In the genomic region with DNA sequence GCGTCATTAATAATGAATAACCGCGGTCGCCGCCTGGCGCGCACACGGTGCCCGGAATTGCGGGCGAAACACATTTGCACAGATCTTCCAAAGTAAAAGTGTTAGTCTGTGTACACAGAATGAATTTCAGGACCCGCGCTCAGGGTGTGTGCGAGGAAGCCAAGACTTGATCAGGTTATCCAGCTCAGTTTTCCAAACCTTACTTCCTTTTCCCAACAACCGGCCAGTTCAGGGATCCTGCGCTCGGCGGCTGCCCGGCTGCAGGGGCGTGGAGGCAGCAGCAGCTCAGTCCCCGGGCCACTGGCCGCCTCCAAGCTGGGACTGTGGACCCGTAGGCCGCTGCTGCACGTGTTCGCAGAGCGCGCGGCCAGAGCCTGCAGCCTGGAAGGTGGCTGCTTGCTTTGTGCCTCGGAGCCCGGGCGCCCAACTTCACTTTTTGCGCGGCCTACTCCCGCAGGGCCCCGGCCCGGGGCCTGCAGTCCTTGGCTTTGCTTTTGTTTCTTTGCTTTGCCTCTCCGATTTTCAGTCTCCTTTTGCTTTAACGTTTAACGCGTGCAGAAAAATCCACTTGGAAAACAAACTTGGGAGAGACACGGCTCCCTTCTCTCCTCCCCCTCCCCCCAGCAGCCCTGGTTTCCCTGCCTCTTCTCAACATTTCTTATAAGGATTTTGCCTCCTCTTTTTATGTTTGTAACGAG, we compare ENCODE assay signal across 9 mouse cellular contexts. TPM values are rescaled to one million over a fixed set of nuclear protein-coding genes. Genes with fewer than 3 reads are reported as not detected.
DNase-seq lines count a peak whose midpoint lies in the region; ATAC-seq and TF ChIP-seq lines count a peak whose summit lies in the region.
"Had no signal": no experiment of that assay in that cellular context is flagged by ENCODE, and none has a peak within 500 bp of the region (broad histone marks: within the 10 kb centered on the region; RNA-seq: fewer than 3 reads in every experiment).

No protein-coding gene starts in this region.

- peak overlapping the region; percentile 64 for H3K4me3 ChIP-seq in lung, embryonic 14.5 days (ENCODE audit: low read depth, low read length)
- peak overlapping the region; percentile 65 for H3K4me3 ChIP-seq in forebrain, embryonic 13.5 days
- peak overlapping the region; percentile 76 for H3K4me3 ChIP-seq in intestine, postnatal 0 days (ENCODE audit: low read depth, low read length)
- peak overlapping the region; percentile 73 for H3K4me3 ChIP-seq in stomach, embryonic 16.5 days (replicated peaks; ENCODE audit: low read length)

- H3K27ac ChIP-seq in lung, embryonic 14.5 days (ENCODE audit: low read depth) = peak overlapping the region; percentile 94
- H3K27ac ChIP-seq in forebrain, embryonic 13.5 days = peak overlapping the region; percentile 100
- H3K27ac ChIP-seq in intestine, postnatal 0 days (ENCODE audit: low read depth, low read length) = peak overlapping the region; percentile 65
- H3K27ac ChIP-seq in stomach, embryonic 16.5 days (ENCODE audit: low read length) = peak overlapping the region; percentile 91

- H3K27me3 ChIP-seq in lung, embryonic 14.5 days (ENCODE audit: insufficient read depth, low read length) = no peaks in the 10 kb centered on the region
- no peaks in the 10 kb centered on the region for H3K27me3 ChIP-seq in forebrain, embryonic 13.5 days
- no peaks in the 10 kb centered on the region for H3K27me3 ChIP-seq in intestine, postnatal 0 days (replicated peaks; ENCODE audit: control insufficient read depth, insufficient read depth, low read length)
- H3K27me3 ChIP-seq in stomach, embryonic 16.5 days (ENCODE audit: control insufficient read depth, insufficient read depth, low read length) = no peaks in the 10 kb centered on the region

- peak overlapping the region; percentile 82 for H3K9ac ChIP-seq in lung, embryonic 14.5 days
- H3K9ac ChIP-seq in forebrain, embryonic 13.5 days = peak overlapping the region; percentile 96
- peak overlapping the region; percentile 53 for H3K9ac ChIP-seq in intestine, postnatal 0 days (ENCODE audit: low read depth, low read length)
- H3K9ac ChIP-seq in stomach, embryonic 16.5 days (ENCODE audit: low read length) = peak overlapping the region; percentile 87

- H3K4me2 ChIP-seq in lung, embryonic 14.5 days = peak overlapping the region; percentile 100
- peak overlapping the region; percentile 95 for H3K4me2 ChIP-seq in forebrain, embryonic 13.5 days
- peak overlapping the region; percentile 100 for H3K4me2 ChIP-seq in intestine, postnatal 0 days (replicated peaks; ENCODE audit: low read depth)
- peak overlapping the region; percentile 98 for H3K4me2 ChIP-seq in stomach, embryonic 16.5 days (ENCODE audit: low read depth, low read length)

- DNase-seq in lung, embryonic 14.5 days = peak; percentile 76
- no peak for DNase-seq in lung, postnatal 36 days
- DNase-seq in adrenal gland, postnatal 10 days = peak; percentile 65

- 0 out of 2 replicates have a peak, but pooled peaks cover 6% of the 10 kb centered on the region for H3K4me1 ChIP-seq in lung, embryonic 14.5 days (ENCODE audit: insufficient read depth)
- peaks cover 40% of the 10 kb centered on the region for H3K4me1 ChIP-seq in forebrain, embryonic 13.5 days
- no peaks in the 10 kb centered on the region for H3K4me1 ChIP-seq in intestine, postnatal 0 days (replicated peaks; ENCODE audit: control insufficient read depth, insufficient read depth, low read length)
- peaks cover 16% of the 10 kb centered on the region for H3K4me1 ChIP-seq in stomach, embryonic 16.5 days (ENCODE audit: control insufficient read depth, insufficient read depth, low read length)

- TF ChIP-seq CTCF in lung, embryonic 14.5 days (IDR thresholded peaks at IDR 0.05; ENCODE audit: low read depth) = no peak
- no peak for TF ChIP-seq CTCF in intestine, postnatal 0 days (IDR thresholded peaks at IDR 0.05; ENCODE audit: low read depth)

- peak; percentile 23; the same call in 1 of the 2 replicates for ATAC-seq in lung, embryonic 14.5 days (ENCODE audit: insufficient read depth)
- no peak; the same call in 1 of the 2 replicates for ATAC-seq in forebrain, embryonic 13.5 days
- 0 out of 2 replicates have a peak, but pooled peaks have one; percentile 17 for ATAC-seq in intestine, postnatal 0 days
- peak; percentile 12 for ATAC-seq in megakaryocyte, adult 5-6 weeks (ENCODE audit: poor library complexity, severe bottlenecking)
- no peak for ATAC-seq in stomach, embryonic 16.5 days (ENCODE audit: insufficient read depth, low FRiP score)
- no peak for ATAC-seq in megakaryocyte progenitor cell, adult 5-6 weeks (replicated peaks; ENCODE audit: poor library complexity)

- no peaks in the 10 kb centered on the region for H3K9me3 ChIP-seq in lung, embryonic 14.5 days (ENCODE audit: low read depth, low read length)
- no peaks in the 10 kb centered on the region for H3K9me3 ChIP-seq in forebrain, embryonic 13.5 days (replicated peaks)
- no peaks in the 10 kb centered on the region for H3K9me3 ChIP-seq in intestine, postnatal 0 days (ENCODE audit: control insufficient read depth)
- no peaks in the 10 kb centered on the region for H3K9me3 ChIP-seq in stomach, embryonic 16.5 days (replicated peaks; ENCODE audit: control insufficient read depth, low read length)

- peaks cover 15% of the 10 kb centered on the region for H3K36me3 ChIP-seq in lung, embryonic 14.5 days (ENCODE audit: insufficient read depth)
- H3K36me3 ChIP-seq in forebrain, embryonic 13.5 days (ENCODE audit: poor library complexity, severe bottlenecking) = peaks cover 17% of the 10 kb centered on the region
- no peaks in the 10 kb centered on the region for H3K36me3 ChIP-seq in intestine, postnatal 0 days (ENCODE audit: control insufficient read depth, insufficient read depth)
- H3K36me3 ChIP-seq in stomach, embryonic 16.5 days (ENCODE audit: control insufficient read depth, insufficient read depth, low read length) = no peaks in the 10 kb centered on the region

- WGBS in lung, embryonic 14.5 days = under 1% methylated on average over 43 of the region's 43 CpGs
- WGBS in forebrain, embryonic 13.5 days = under 1% methylated on average over 43 of the region's 43 CpGs
- under 1% methylated on average over 43 of the region's 43 CpGs for WGBS in intestine, postnatal 0 days
- WGBS in stomach, embryonic 16.5 days = under 1% methylated on average over 43 of the region's 43 CpGs

RNA-seq across cellular contexts. Expression of gene Bcl11a, which starts 4.0 kb away (rescaled TPM):
- polyA plus RNA-seq in lung, embryonic 14.5 days (2014; fragmentation: Nextera tagmentation; extraction: Ambion mirVana) = 18.6 and 21.1 TPM in 2 replicates
- total RNA-seq in adrenal gland, postnatal 10 days (2021) = 1 to 10 TPM; 3.3 to 4.8 TPM
- polyA plus RNA-seq in forebrain, embryonic 13.5 days (2015; fragmentation: Nextera tagmentation; extraction: Ambion mirVana) = 159 and 161 TPM in 2 replicates
- 5.9 and 6.5 TPM in 2 replicates for polyA plus RNA-seq in intestine, postnatal 0 days (2015; fragmentation: Nextera tagmentation; extraction: Ambion mirVana)
- 31.4 and 33.7 TPM in 2 replicates for total RNA-seq in megakaryocyte, adult 5-6 weeks (2015)
- total RNA-seq in megakaryocyte, adult 5-6 weeks (2017) = 16.2 and 34.6 TPM in 2 replicates
- polyA plus RNA-seq in stomach, embryonic 16.5 days (2015; fragmentation: Nextera tagmentation; extraction: Ambion mirVana) = 24.9 and 25.5 TPM in 2 replicates
- 42.8 and 70.9 TPM in 2 replicates for total RNA-seq in megakaryocyte progenitor cell, adult 5-6 weeks (2015)
- total RNA-seq in megakaryocyte progenitor cell, adult 5-6 weeks (2017) = 24.3 and 29.1 TPM in 2 replicates

RNA-seq across cellular contexts. Expression of gene A830031A19Rik, which starts 7.0 kb away (rescaled TPM):
- polyA plus RNA-seq in lung, embryonic 14.5 days (2014; fragmentation: Nextera tagmentation; extraction: Ambion mirVana) = not detected in 2 replicates
- not detected for total RNA-seq in adrenal gland, postnatal 10 days (2021)
- not detected in 2 replicates for polyA plus RNA-seq in forebrain, embryonic 13.5 days (2015; fragmentation: Nextera tagmentation; extraction: Ambion mirVana)
- polyA plus RNA-seq in intestine, postnatal 0 days (2015; fragmentation: Nextera tagmentation; extraction: Ambion mirVana) = not detected in 2 replicates
- not detected in 2 replicates for total RNA-seq in megakaryocyte, adult 5-6 weeks (2015)
- total RNA-seq in megakaryocyte, adult 5-6 weeks (2017) = not detected in 2 replicates
- not detected in 2 replicates for polyA plus RNA-seq in stomach, embryonic 16.5 days (2015; fragmentation: Nextera tagmentation; extraction: Ambion mirVana)
- not detected in 2 replicates for total RNA-seq in megakaryocyte progenitor cell, adult 5-6 weeks (2015)
- not detected in 2 replicates for total RNA-seq in megakaryocyte progenitor cell, adult 5-6 weeks (2017)
- total RNA-seq: adrenal gland, postnatal 4 days had no signal

Comparison
In these comparisons a context has a peak if more than half of its experiments do, and no peak if none do; other contexts are left out.
1. ATAC-seq: peak in lung, embryonic 14.5 days (single experiment), intestine, postnatal 0 days (single experiment) and megakaryocyte, adult 5-6 weeks (single experiment); none in forebrain, embryonic 13.5 days (single experiment), stomach, embryonic 16.5 days (single experiment) and megakaryocyte progenitor cell, adult 5-6 weeks (single experiment).
2. Peak in every context shown above with its lines, with median percentiles within 50 percentile points of each other: H3K27ac ChIP-seq, H3K4me2 ChIP-seq, H3K4me3 ChIP-seq and H3K9ac ChIP-seq.